Mouse (Mus musculus): ENCODE results near the gene Tcf20. TPM values are rescaled to one million over a fixed set of nuclear protein-coding genes. Genes with fewer than 3 reads are reported as not detected.

Tcf20 gene
- total RNA-seq, 2 experiments from 2014 or later, result 24.8 to 27.8 TPM

DNA sequence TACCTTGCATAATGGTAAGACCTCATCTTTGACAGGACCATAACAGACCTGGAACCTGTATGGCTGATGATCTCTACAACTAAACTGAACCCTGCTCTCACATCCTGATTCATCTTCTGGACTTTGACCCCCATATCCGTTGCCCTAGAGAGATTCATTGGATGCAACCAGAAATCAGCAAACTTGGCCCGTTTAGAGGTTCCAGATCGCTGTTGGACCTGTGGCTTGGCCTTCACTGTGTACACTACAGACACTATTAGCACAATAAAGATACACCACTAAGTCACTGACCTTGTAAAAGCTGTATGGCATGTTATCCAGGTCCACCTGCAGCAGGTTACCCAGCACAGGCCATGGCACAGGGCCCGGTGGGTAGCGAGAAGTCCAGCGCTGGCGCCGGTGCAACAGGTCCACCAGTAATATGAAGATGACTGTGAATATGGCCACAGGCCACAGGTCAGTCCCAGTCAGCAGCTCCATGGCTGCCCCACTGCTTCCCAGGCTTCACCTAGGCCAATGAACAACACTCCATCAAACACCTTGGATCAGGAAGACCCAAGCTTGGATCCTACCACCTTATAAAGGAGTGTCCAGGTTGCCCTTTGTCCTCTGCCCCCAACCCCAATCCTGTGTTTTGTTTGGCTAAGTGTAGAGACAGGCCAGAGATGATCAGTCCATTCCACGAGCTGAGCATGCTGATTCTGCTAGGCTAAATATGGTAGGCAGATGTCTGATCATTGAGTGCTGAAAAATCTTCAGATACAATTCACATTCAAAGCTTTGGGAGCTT lies 223.8 kb downstream of the Tcf20 start, which contains the start of gene Cyp2d40:
TSS of gene Cyp2d40 (minus strand) at position 553 of the 790 bp plus-strand sequence.
- intact Hi-C loops (cut with DNase I), result no loop called here

More for the DNA sequence above, 223.8 kb downstream of the Tcf20 start, which contains the start of gene Cyp2d40:
- DNase-seq, result no peak

Small RNA genes lying within 50 kb of the gene (microRNA-seq; reads per million reads assigned to microRNA genes)
- gene Gm27618 (0 reads per million in 2 experiments), gene Mir3080 (0 reads per million in 2 experiments)

Other genes with a start within 250 kb of the Tcf20 start
- gene Cyp2d40, start 223.7 kb downstream of the Tcf20 start, total RNA-seq (2021), result not detected
- gene Cyp2d26, start 193.6 kb downstream of the Tcf20 start, total RNA-seq (2021), result not detected
- gene Nfam1, start 45.4 kb upstream of the Tcf20 start, total RNA-seq (2021), result 1 to 10 TPM in 1 of 2 experiments, under 1 TPM in 1; 0.28 to 1.0 TPM
- gene Serhl, start 101.6 kb upstream of the Tcf20 start, total RNA-seq (2021), result 10 to 100 TPM; 25.8 to 27.5 TPM
- 10 to 100 TPM; 33.6 to 40.4 TPM for gene Rrp7a, start 134.9 kb upstream of the Tcf20 start, total RNA-seq (2021)
- gene Poldip3, start 161.5 kb upstream of the Tcf20 start, total RNA-seq (2021), result 10 to 100 TPM; 14.1 to 16.9 TPM
- 10 to 100 TPM; 41.8 to 54.2 TPM for gene Cyb5r3, start 184.7 kb upstream of the Tcf20 start, total RNA-seq (2021)

All from gastrocnemius, postnatal 36 days (tissue).